Mouse (Mus musculus): ENCODE measurements at regions not wholly inside any gene's neighbourhood (a gene's known extent, or its start where the extent isn't known, plus 50 kb on each side); places are given as distances from the start of the nearest gene placed in this dataset.
A peak's percentile ranks its signal among the peaks of the same experiment; 100 is the strongest.

DNA sequence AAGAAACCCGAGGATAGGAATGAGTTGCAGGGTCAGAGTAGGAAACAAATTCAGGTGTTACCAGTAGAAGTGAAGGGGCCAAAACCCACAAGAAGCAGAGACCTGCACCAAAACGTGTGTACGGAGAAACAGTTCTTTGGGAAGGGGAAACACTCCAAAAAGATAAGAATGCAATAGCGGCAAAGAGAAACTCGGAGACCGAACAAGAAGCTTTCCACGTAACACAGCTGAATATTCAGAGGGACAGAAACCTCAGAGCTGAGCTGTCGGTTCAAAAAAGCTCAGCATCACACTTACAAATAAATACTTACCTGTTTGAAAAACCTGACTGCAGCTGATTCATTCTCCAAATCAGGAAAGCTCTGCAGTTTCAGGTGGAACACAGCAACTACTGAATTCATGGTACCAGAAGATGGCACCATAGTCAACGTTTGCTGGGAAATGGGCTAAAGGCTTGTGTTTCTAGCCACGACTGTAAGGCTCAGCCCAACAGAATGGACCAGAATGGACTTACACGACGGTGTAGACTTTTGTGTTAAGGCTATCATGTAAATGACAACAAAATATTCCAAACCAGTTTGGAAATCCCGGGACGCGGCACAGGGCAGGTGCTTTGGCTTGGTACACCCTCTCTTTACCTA, 484.9 kb downstream of the Plcl1 start:
- WGBS, result 51% methylated on average over 15 of the region's 15 CpGs
- peaks cover 13% of the 10 kb centered on the region; the same call in 1 of the 2 replicates for H3K4me1 ChIP-seq
- no peaks in the 10 kb centered on the region for H3K9me3 ChIP-seq
- no peaks in the 10 kb centered on the region for H3K36me3 ChIP-seq
- no peak overlapping the region for H3K27ac ChIP-seq
- no peak overlapping the region for H3K9ac ChIP-seq
- ATAC-seq (ENCODE audit: insufficient number of reproducible peaks, insufficient read depth, low FRiP score, low TSS enrichment, low read depth), result no peak
- no peak overlapping the region for H3K4me3 ChIP-seq
- peak overlapping the region; percentile 23; the same call in 1 of the 2 replicates for H3K4me2 ChIP-seq
- peaks cover 42% of the 10 kb centered on the region for H3K27me3 ChIP-seq

DNA sequence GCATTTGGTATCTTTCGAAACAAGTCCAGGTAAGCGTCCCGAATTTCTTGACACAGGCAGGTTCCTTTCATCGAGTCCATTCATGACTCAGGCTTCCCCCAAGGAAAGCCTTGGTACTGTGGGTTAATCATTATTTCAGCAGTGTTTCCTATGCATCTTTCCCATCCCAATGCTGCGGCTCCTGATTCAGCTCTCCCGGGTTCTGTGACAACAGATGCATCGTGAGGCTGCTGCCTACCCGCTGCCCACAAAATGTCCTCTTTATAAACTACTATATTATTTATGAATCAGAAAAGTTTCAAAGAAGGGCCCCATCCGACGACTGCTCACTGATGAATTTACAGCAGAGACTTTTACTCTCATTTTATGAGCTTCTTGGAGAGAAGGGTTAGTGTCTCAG, 486.2 kb downstream of the Plcl1 start:
- Histone ChIP-seq H3K4me1 (peaks cover 13% of the 10 kb centered on the region; the same call in 1 of the 2 replicates), H3K4me2 (no peak overlapping the region), H3K27ac (no peak overlapping the region), H3K36me3 (no peaks in the 10 kb centered on the region), H3K27me3 (peaks cover 42% of the 10 kb centered on the region), H3K9me3 (no peaks in the 10 kb centered on the region), H3K9ac (no peak overlapping the region), H3K4me3 (no peak overlapping the region)
- no peak for ATAC-seq (ENCODE audit: insufficient number of reproducible peaks, insufficient read depth, low FRiP score, low TSS enrichment, low read depth)
- 87% methylated on average over 10 of the region's 10 CpGs for WGBS

DNA sequence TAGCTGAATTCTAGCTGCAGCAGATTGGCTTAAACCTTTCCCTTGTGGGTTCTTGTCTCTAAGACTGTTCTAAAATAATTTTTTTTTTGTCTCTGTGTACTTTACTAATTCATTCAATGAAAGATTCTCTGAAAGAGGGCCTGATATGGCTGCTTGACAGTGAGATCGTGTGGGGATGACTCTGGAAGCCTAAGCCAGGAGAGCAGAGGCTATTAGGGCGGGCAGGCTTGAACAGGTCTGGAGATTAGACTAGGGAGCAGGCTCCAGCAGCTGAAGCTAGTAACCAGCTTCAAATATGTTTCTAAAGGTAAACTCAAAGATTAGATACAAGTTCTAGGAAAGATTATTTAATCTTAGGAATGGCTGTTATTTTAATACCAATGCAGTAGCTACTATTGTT, 491.9 kb downstream of the Plcl1 start:
- Histone ChIP-seq H3K27me3 (no peaks in the 10 kb centered on the region; the same call in 1 of the 2 replicates), H3K4me3 (no peak overlapping the region), H3K9me3 (no peaks in the 10 kb centered on the region), H3K9ac (no peak overlapping the region), H3K27ac (no peak overlapping the region), H3K4me1 (peaks cover 7% of the 10 kb centered on the region; the same call in 1 of the 2 replicates), H3K36me3 (no peaks in the 10 kb centered on the region), H3K4me2 (no peak overlapping the region)
- WGBS, result 60% methylated on average over 2 of the region's 2 CpGs
- ATAC-seq (ENCODE audit: insufficient number of reproducible peaks, insufficient read depth, low FRiP score, low TSS enrichment, low read depth), result no peak

DNA sequence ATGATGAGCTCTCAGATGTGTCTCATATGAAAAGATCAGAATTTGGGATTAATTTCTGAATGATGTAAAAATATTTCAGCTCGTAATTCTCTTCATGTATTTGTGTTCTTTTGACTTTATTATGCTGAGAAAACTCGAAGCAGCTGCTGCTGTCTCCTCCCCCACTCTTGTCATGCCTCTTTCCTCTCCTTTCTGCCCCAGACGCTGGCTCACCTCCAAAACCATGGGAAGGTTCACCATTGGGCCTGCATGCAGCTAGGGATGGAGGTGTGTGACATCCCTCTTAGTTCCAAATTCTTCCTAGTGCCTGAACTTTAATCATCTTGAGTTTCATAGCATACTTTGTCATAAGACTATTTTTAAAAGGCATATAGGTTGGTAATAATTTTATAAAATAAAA, 492.3 kb downstream of the Plcl1 start:
- H3K36me3 ChIP-seq, result no peaks in the 10 kb centered on the region
- no peak overlapping the region for H3K4me2 ChIP-seq
- no peak overlapping the region for H3K4me3 ChIP-seq
- H3K27ac ChIP-seq, result no peak overlapping the region
- 10% methylated on average over 3 of the region's 3 CpGs for WGBS
- H3K9me3 ChIP-seq, result no peaks in the 10 kb centered on the region
- peaks cover 7% of the 10 kb centered on the region; the same call in 1 of the 2 replicates for H3K4me1 ChIP-seq
- no peaks in the 10 kb centered on the region; the same call in 1 of the 2 replicates for H3K27me3 ChIP-seq
- no peak for ATAC-seq (ENCODE audit: insufficient number of reproducible peaks, insufficient read depth, low FRiP score, low TSS enrichment, low read depth)
- no peak overlapping the region for H3K9ac ChIP-seq

DNA sequence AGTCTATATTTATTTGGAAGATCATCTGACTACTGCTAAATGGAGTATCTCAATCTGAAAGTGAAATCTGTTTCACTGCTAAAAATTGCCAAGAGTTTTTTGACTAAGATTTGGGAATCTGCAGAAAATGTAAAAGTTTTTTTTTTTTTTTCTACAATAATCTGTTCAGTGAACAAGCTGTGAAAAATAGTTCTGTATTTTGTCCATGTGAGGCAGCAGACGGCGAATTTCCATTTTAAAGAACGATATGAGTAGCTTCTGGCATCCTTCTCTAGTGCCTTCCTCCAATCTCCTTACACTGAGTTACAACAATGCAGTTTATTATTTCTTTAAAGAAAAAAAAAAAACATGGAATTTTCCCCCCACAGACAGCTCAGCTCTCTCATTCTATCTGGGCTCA, 494.3 kb downstream of the Plcl1 start:
- WGBS, result 79% methylated on average over 3 of the region's 3 CpGs
- H3K36me3 ChIP-seq, result no peaks in the 10 kb centered on the region
- no peak overlapping the region for H3K4me2 ChIP-seq
- no peaks in the 10 kb centered on the region; the same call in 1 of the 2 replicates for H3K9me3 ChIP-seq
- peaks cover 7% of the 10 kb centered on the region; the same call in 1 of the 2 replicates for H3K4me1 ChIP-seq
- H3K9ac ChIP-seq, result no peak overlapping the region
- no peaks in the 10 kb centered on the region for H3K27me3 ChIP-seq
- no peak for ATAC-seq (ENCODE audit: insufficient number of reproducible peaks, insufficient read depth, low FRiP score, low TSS enrichment, low read depth)
- no peak overlapping the region for H3K27ac ChIP-seq
- no peak overlapping the region for H3K4me3 ChIP-seq

DNA sequence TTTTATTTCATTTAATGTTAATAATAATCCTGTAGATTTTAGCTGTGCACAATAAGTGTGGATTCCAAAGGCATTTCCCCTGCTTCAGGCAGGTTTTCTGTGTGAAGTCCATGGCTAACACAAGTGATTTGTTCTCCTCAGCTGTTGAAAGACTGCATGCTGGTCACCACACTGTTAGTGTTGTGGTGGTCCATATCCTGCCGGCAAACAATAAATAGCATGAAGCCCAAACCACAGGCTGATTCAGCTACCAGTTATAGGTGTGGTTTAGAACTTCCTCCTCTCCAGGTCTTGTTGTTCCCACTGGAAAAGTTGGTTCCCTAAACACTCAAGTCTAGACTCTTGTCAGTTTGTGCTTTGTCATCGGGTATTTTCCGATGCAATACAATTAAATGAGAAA, 497.5 kb downstream of the Plcl1 start:
- H3K27ac ChIP-seq, result no peak overlapping the region
- 92% methylated on average over 3 of the region's 3 CpGs for WGBS
- H3K27me3 ChIP-seq, result no peaks in the 10 kb centered on the region
- no peak overlapping the region for H3K9ac ChIP-seq
- no peak overlapping the region for H3K4me2 ChIP-seq
- H3K9me3 ChIP-seq, result no peaks in the 10 kb centered on the region; the same call in 1 of the 2 replicates
- H3K36me3 ChIP-seq, result no peaks in the 10 kb centered on the region
- ATAC-seq (ENCODE audit: insufficient number of reproducible peaks, insufficient read depth, low FRiP score, low TSS enrichment, low read depth), result no peak
- no peak overlapping the region for H3K4me3 ChIP-seq
- no peaks in the 10 kb centered on the region for H3K4me1 ChIP-seq

DNA sequence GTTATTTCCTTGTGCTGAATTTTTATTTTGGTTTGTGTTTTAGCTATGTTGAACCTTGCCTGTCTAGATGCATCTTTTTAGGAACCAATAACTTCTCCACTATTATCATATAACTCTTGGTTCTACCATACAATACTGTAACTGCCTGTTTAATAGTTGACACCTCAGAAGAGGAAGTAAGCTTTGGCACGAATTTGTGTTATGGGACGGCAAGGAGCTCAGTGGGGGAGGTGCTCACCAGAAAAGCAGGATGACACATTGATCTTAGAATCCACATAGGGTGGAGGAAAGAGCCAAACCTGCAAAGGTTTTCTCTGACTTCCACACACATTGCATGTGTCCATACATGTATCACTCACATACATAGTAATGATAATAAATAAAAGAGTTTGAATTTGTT, 498.9 kb downstream of the Plcl1 start:
- no peaks in the 10 kb centered on the region for H3K4me1 ChIP-seq
- H3K4me2 ChIP-seq, result no peak overlapping the region
- H3K27ac ChIP-seq, result no peak overlapping the region
- no peaks in the 10 kb centered on the region for H3K27me3 ChIP-seq
- H3K9ac ChIP-seq, result no peak overlapping the region
- ATAC-seq (ENCODE audit: insufficient number of reproducible peaks, insufficient read depth, low FRiP score, low TSS enrichment, low read depth), result no peak
- H3K4me3 ChIP-seq, result no peak overlapping the region
- WGBS, result 76% methylated on average over 2 of the region's 2 CpGs
- H3K36me3 ChIP-seq, result no peaks in the 10 kb centered on the region
- no peaks in the 10 kb centered on the region; the same call in 1 of the 2 replicates for H3K9me3 ChIP-seq

DNA sequence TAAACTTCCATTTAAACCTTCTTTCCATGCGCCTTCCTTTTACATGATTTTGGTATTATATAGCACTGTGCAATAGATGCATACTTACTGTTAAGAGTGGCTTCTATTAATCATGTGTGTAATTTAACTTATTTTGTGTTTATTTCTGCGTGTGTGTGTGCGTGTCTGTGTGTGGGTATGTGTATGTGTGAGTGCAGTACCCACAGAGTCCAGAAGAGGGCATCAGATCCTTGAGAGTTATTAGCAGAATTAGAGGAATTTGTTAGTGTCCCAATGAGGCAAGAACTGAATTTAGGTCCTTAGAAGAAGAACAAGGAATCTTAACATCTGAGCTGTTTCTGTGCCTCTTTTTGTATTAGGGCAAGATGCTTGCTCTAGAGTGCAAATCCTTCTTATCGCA, 499.5 kb downstream of the Plcl1 start:
- Histone ChIP-seq H3K9ac (no peak overlapping the region), H3K36me3 (no peaks in the 10 kb centered on the region), H3K4me3 (no peak overlapping the region), H3K27ac (no peak overlapping the region), H3K4me1 (no peaks in the 10 kb centered on the region), H3K4me2 (no peak overlapping the region), H3K27me3 (no peaks in the 10 kb centered on the region), H3K9me3 (no peaks in the 10 kb centered on the region; the same call in 1 of the 2 replicates)
- no peak for ATAC-seq (ENCODE audit: insufficient number of reproducible peaks, insufficient read depth, low FRiP score, low TSS enrichment, low read depth)
- 97% methylated on average over 4 of the region's 4 CpGs for WGBS

DNA sequence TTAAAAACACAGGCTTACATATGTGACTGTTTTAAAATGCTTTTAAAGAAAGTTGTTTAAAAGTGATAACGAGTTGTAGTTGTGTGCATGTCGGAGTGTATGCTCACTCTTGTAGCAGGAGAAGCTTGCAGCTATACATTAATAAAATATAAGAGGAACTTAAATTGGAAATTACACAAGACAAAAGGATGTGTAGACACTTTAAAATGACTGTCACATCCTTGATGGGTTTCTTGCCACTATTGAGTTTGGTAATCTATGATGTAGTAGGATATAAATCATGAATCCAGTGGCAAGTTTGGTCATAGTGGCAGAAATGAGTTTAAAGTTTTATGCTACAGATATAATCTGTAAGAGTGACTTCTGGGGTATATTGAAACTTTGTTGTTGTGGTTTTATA, 504.3 kb downstream of the Plcl1 start:
- Histone ChIP-seq H3K27ac (no peak overlapping the region), H3K4me3 (no peak overlapping the region), H3K4me1 (no peaks in the 10 kb centered on the region), H3K9ac (no peak overlapping the region), H3K36me3 (no peaks in the 10 kb centered on the region), H3K4me2 (no peak overlapping the region), H3K27me3 (no peaks in the 10 kb centered on the region), H3K9me3 (no peaks in the 10 kb centered on the region; the same call in 1 of the 2 replicates)
- ATAC-seq (ENCODE audit: insufficient number of reproducible peaks, insufficient read depth, low FRiP score, low TSS enrichment, low read depth), result no peak
- WGBS, result 87% methylated on average over 2 of the region's 2 CpGs

DNA sequence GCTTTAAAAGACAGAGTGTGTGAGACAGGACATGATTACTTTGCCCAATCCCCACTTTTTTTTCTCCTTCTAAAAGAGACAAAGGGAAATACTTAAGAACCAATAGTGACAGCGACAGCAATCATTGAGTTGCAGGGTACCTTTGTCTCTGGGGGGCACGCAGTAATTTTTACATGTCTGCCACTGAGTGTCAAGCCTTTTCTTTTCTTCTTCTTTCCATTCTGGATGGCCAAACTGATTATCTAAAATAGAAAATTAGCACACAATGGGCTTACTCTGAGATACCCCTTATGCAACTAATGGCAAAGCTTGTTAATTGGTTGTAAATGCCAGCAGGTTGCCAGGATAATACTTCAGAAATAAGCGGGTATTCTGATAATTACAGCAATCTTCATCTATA, 508.6 kb downstream of the Plcl1 start:
- Histone ChIP-seq H3K36me3 (no peaks in the 10 kb centered on the region), H3K27ac (no peak overlapping the region), H3K4me1 (no peaks in the 10 kb centered on the region), H3K9me3 (no peaks in the 10 kb centered on the region), H3K27me3 (0 out of 2 replicates have a peak, but pooled peaks cover 3% of the 10 kb centered on the region), H3K4me3 (no peak overlapping the region), H3K9ac (no peak overlapping the region), H3K4me2 (no peak overlapping the region)
- no peak for ATAC-seq (ENCODE audit: insufficient number of reproducible peaks, insufficient read depth, low FRiP score, low TSS enrichment, low read depth)
- 74% methylated on average over 3 of the region's 3 CpGs for whole genome bisulfite sequencing

DNA sequence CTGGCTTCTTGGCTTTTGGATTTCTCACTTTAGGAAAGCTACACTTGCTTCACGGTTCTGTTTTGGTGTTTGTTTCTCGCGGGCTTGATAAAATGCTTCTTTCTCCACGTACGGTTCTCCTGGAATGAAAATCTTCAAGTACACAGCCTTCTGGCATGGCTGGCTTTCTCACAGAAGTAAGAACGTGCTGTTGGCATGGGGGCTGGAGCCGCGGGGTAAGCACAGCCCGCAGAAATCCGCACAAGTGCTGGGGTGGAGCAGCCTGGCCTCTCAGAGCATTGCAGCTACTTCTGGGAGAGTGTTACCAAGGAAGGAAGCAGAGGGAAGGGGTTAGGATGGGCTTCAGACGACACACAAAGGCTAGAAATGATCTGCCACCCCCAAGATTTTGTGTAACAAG, 510.2 kb downstream of the Plcl1 start:
- no peaks in the 10 kb centered on the region for H3K36me3 ChIP-seq
- H3K27me3 ChIP-seq, result 0 out of 2 replicates have a peak, but pooled peaks cover 3% of the 10 kb centered on the region
- H3K27ac ChIP-seq, result no peak overlapping the region
- no peak overlapping the region for H3K9ac ChIP-seq
- ATAC-seq (ENCODE audit: insufficient number of reproducible peaks, insufficient read depth, low FRiP score, low TSS enrichment, low read depth), result no peak
- H3K4me1 ChIP-seq, result no peaks in the 10 kb centered on the region
- no peak overlapping the region for H3K4me2 ChIP-seq
- H3K4me3 ChIP-seq, result no peak overlapping the region
- WGBS, result 58% methylated on average over 11 of the region's 11 CpGs
- no peaks in the 10 kb centered on the region for H3K9me3 ChIP-seq

DNA sequence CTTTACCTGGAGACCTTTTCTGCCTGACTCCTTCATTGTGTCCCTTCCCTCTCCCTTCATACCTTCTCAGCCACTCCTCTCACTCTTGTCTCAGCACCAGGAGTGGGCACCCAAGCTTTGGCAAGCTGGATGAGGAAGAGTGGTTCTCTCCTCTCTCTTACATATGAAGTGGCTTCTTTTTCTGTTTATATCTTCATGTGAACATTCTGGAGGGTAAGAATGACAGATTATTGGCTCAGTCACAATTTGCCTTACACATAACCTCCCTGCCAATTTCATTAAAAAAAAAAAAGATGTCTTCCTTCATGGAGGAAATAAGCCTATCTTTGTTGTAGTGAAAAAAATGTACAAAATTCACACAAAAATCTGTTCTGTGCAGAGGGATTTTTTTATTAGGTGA, 513.8 kb downstream of the Plcl1 start:
- Histone ChIP-seq H3K9ac (no peak overlapping the region), H3K36me3 (no peaks in the 10 kb centered on the region), H3K9me3 (no peaks in the 10 kb centered on the region), H3K4me3 (no peak overlapping the region), H3K4me1 (0 out of 2 replicates have a peak, but pooled peaks cover 7% of the 10 kb centered on the region), H3K4me2 (no peak overlapping the region), H3K27me3 (0 out of 2 replicates have a peak, but pooled peaks cover 3% of the 10 kb centered on the region), H3K27ac (no peak overlapping the region)
- ATAC-seq (ENCODE audit: insufficient number of reproducible peaks, insufficient read depth, low FRiP score, low TSS enrichment, low read depth), result no peak

All from embryonic facial prominence, embryonic 13.5 days (tissue).